Mouse (Mus musculus) MEL (cell line): ENCODE data around the gene Soat2.

ENCODE experiments used
- CTCF ChIP-seq, 3 experiments: IDR thresholded peaks in 2 of 3; conservative IDR thresholded peaks in 1 of 3; 2 replicates each; pipeline ENCODE4 v1.5.1; 2011 to 2012; ENCODE audit warnings: low read length in 3 of 3, low read depth in 2 of 3, mild to moderate bottlenecking in 2 of 3, improper control_type of control experiment in 1 of 3, inconsistent platforms in 1 of 3, mixed read lengths in 1 of 3, moderate library complexity in 1 of 3; ENCODE audit not compliant: control insufficient read depth in 1 of 3, insufficient read depth in 1 of 3, poor library complexity in 1 of 3, severe bottlenecking in 1 of 3
- EP300 ChIP-seq, 2 experiments: IDR thresholded peaks; 2 replicates each; pipeline ENCODE4 v1.6.1; 2011; ENCODE audit warnings: improper control_type of control experiment in 2 of 2, low read length in 2 of 2, low read depth in 1 of 2, mild to moderate bottlenecking in 1 of 2
- GATA1 ChIP-seq: IDR thresholded peaks from 2 replicates; pipeline ENCODE4 v1.6.1; 2011; ENCODE audit warnings: low read depth, low read length, improper control_type of control experiment
- MAFK ChIP-seq: IDR thresholded peaks from 2 replicates; pipeline ENCODE4 v1.6.1; 2011; ENCODE audit warnings: low read depth, mild to moderate bottlenecking, low read length, improper control_type of control experiment, borderline replicate concordance
- MYB ChIP-seq: IDR thresholded peaks from 2 replicates; pipeline ENCODE4 v1.6.1; 2011; ENCODE audit warnings: mild to moderate bottlenecking, low read depth, low read length, improper control_type of control experiment

- TF ChIP-seq MAFK (no peak), GATA1 (no peak), CTCF (IDR thresholded peaks at IDR 0.05 in 2 of 3, conservative IDR thresholded peaks at IDR 0.05 in 1 of 3; ENCODE audit: control insufficient read depth in 1 of 3, insufficient read depth in 1 of 3, low read depth in 2 of 3, low read length in 3 of 3, poor library complexity in 1 of 3, severe bottlenecking in 1 of 3) (no peak), MYB (no peak), EP300 (IDR thresholded peaks at IDR 0.05; ENCODE audit: low read depth in 1 of 2, low read length in 2 of 2) (no peak)
Measured at GRCm38 (mm10) chr15:102135522-102136128, 14.7 kb upstream of the Soat2 start.
